Mouse (Mus musculus) bone marrow macrophage, adult 2 months (primary cell): Measurements from ENCODE around the gene Klf1.

ENCODE experiments used
- CTCF ChIP-seq: IDR thresholded peaks from 2 replicates; pipeline ENCODE4 v1.5.1; 2012; ENCODE audit warnings: low read depth, mild to moderate bottlenecking, low read length, moderate library complexity
- POLR2A ChIP-seq: IDR thresholded peaks from 2 replicates; pipeline ENCODE4 v1.6.1; 2012; ENCODE audit warnings: mild to moderate bottlenecking, low read depth, low read length, borderline replicate concordance

- TF ChIP-seq CTCF (no peak), POLR2A (peak; percentile 87; the same call in 1 of the 2 replicates)
Measured at GRCm38 (mm10) chr8:84908421-84909161, 6.9 kb downstream of the Klf1 start, which contains the start of gene Dnase2a.
